8 mouse cellular contexts compared by ENCODE assay signal in genomic region chr13:17943306-17944077, GRCm38 (mm10). TPM values are rescaled to one million over a fixed set of nuclear protein-coding genes. Genes with fewer than 3 reads are reported as not detected.
A peak's percentile ranks its signal among the peaks of the same experiment; 100 is the strongest.
DNase-seq lines count a peak whose midpoint lies in the region; ATAC-seq and TF ChIP-seq lines count a peak whose summit lies in the region.

No protein-coding gene starts in this region.

- WGBS in embryonic facial prominence, embryonic 15.5 days = under 1% methylated on average over 70 of the region's 70 CpGs
- WGBS in hindbrain, embryonic 10.5 days = 1% methylated on average over 67 of the region's 70 CpGs

- H3K9ac ChIP-seq in MEL (ENCODE audit: control insufficient read depth, low read depth, low read length, poor library complexity, severe bottlenecking) = peak overlapping the region; percentile 78
- peak overlapping the region; percentile 70 for H3K9ac ChIP-seq in embryonic facial prominence, embryonic 15.5 days

- H3K27ac ChIP-seq in layer of hippocampus, adult 2 months = peak overlapping the region; percentile 98
- H3K27ac ChIP-seq in MEL (ENCODE audit: control insufficient read depth, low read depth, low read length) = no peak overlapping the region
- H3K27ac ChIP-seq in embryonic facial prominence, embryonic 15.5 days (replicated peaks) = peak overlapping the region; percentile 89
- peak overlapping the region; percentile 99 for H3K27ac ChIP-seq in hindbrain, embryonic 10.5 days

- TF ChIP-seq POLR2A in MEL (IDR thresholded peaks at IDR 0.05; ENCODE audit: control insufficient read depth in 1 of 2, insufficient read depth in 1 of 2, low read depth in 1 of 2, low read length in 2 of 2, poor library complexity in 1 of 2) = no peak

- 0 out of 2 replicates have a peak, but pooled peaks have one; percentile 3 for TF ChIP-seq CTCF in layer of hippocampus, adult 2 months (conservative IDR thresholded peaks at IDR 0.05)
- no peak for TF ChIP-seq CTCF in MEL (IDR thresholded peaks at IDR 0.05 in 2 of 3, conservative IDR thresholded peaks at IDR 0.05 in 1 of 3; ENCODE audit: control insufficient read depth in 1 of 3, insufficient read depth in 1 of 3, low read depth in 2 of 3, low read length in 3 of 3, poor library complexity in 1 of 3, severe bottlenecking in 1 of 3)

- H3K4me1 ChIP-seq in MEL (ENCODE audit: control insufficient read depth in 1 of 2, insufficient read depth in 2 of 2, low read length in 2 of 2) = peaks cover 0 to 13% of the 10 kb centered on the region in 2 experiments; a peak in 2 of 4 replicates
- H3K4me1 ChIP-seq in embryonic facial prominence, embryonic 15.5 days = peaks cover 7% of the 10 kb centered on the region
- H3K4me1 ChIP-seq in hindbrain, embryonic 10.5 days (replicated peaks) = peaks cover 19% of the 10 kb centered on the region

- TF ChIP-seq EP300 in MEL (IDR thresholded peaks at IDR 0.05; ENCODE audit: low read depth in 1 of 2, low read length in 2 of 2) = no peak

- no peaks in the 10 kb centered on the region; a peak in 1 of 4 replicates for H3K27me3 ChIP-seq in MEL (ENCODE audit: control insufficient read depth in 1 of 2, insufficient read depth in 2 of 2, low read length in 2 of 2)
- no peaks in the 10 kb centered on the region for H3K27me3 ChIP-seq in embryonic facial prominence, embryonic 15.5 days
- no peaks in the 10 kb centered on the region for H3K27me3 ChIP-seq in hindbrain, embryonic 10.5 days (ENCODE audit: insufficient read depth, poor library complexity, severe bottlenecking)

- H3K9me3 ChIP-seq in MEL (replicated peaks; ENCODE audit: insufficient read depth, low read length) = no peaks in the 10 kb centered on the region
- no peaks in the 10 kb centered on the region for H3K9me3 ChIP-seq in embryonic facial prominence, embryonic 15.5 days (replicated peaks)
- H3K9me3 ChIP-seq in hindbrain, embryonic 10.5 days = no peaks in the 10 kb centered on the region

- peak overlapping the region; percentile 66 for H3K4me2 ChIP-seq in embryonic facial prominence, embryonic 15.5 days (replicated peaks)

- H3K79me2 ChIP-seq in MEL (ENCODE audit: control insufficient read depth, insufficient read depth, low read length, poor library complexity) = peaks cover 2% of the 10 kb centered on the region; the same call in 1 of the 2 replicates

- peak overlapping the region; percentile 61 for H3K4me3 ChIP-seq in layer of hippocampus, adult 2 months
- H3K4me3 ChIP-seq in MEL (ENCODE audit: control insufficient read depth in 1 of 2, insufficient read depth in 1 of 2, low read depth in 2 of 2, low read length in 2 of 2) = peak overlapping the region; percentile 62 to 100
- H3K4me3 ChIP-seq in embryonic facial prominence, embryonic 15.5 days (replicated peaks) = peak overlapping the region; percentile 91
- peak overlapping the region; percentile 89 for H3K4me3 ChIP-seq in hindbrain, embryonic 10.5 days

- H3K36me3 ChIP-seq in MEL (ENCODE audit: control insufficient read depth in 1 of 2, insufficient read depth in 2 of 2, low read length in 2 of 2) = peaks cover 0 to 6% of the 10 kb centered on the region in 2 experiments; a peak in 2 of 4 replicates
- H3K36me3 ChIP-seq in embryonic facial prominence, embryonic 15.5 days = no peaks in the 10 kb centered on the region
- peaks cover 7% of the 10 kb centered on the region; the same call in 1 of the 2 replicates for H3K36me3 ChIP-seq in hindbrain, embryonic 10.5 days

- ATAC-seq in embryonic facial prominence, embryonic 15.5 days (ENCODE audit: insufficient number of reproducible peaks, low FRiP score, low TSS enrichment, low read depth) = peak; percentile 77

- no peak for TF ChIP-seq RAD21 in MEL (IDR thresholded peaks at IDR 0.05; ENCODE audit: low read depth, low read length)

- intact Hi-C loops in left cerebral cortex, postnatal 14 days (cut with DNase I) = loop anchor here (5.0 kb wide), 2 partner anchors 49 to 106 kb away; partner anchors contain the start of gene Yae1d1

- no peak for DNase-seq in layer of hippocampus, adult 2 months (ENCODE audit: low spot score in 2 of 2)
- DNase-seq in layer of hippocampus, adult 11-12 months (ENCODE audit: low spot score) = no peak
- peak; percentile 22 for DNase-seq in MEL (ENCODE audit: low read depth, low spot score)
- DNase-seq in hindbrain, embryonic 10.5 days (ENCODE audit: low spot score) = peak; percentile 33
- DNase-seq in left cerebral cortex, postnatal 14 days (ENCODE audit: low spot score in 2 of 2) = peak; percentile 14 to 15
- DNase-seq in mesoderm, embryonic 11.5 days (ENCODE audit: low read depth, low spot score) = peak; percentile 13
- DNase-seq in thymus, postnatal 0 days (ENCODE audit: low spot score) = peak; percentile 32

TF ChIP-seq in MEL, 35 proteins besides CTCF, POLR2A, EP300 and RAD21:
- TF ChIP-seq GABPA (IDR thresholded peaks at IDR 0.05; ENCODE audit: low read depth, low read length) = no peak
- TF ChIP-seq MAZ (IDR thresholded peaks at IDR 0.05; ENCODE audit: low read depth, low read length) = no peak
- no peak for TF ChIP-seq KAT2A (conservative IDR thresholded peaks at IDR 0.05; ENCODE audit: low read depth, low read length)
- no peak for TF ChIP-seq ZKSCAN1 (IDR thresholded peaks at IDR 0.05; ENCODE audit: low read depth, low read length)
- TF ChIP-seq ZNF384 (IDR thresholded peaks at IDR 0.05; ENCODE audit: low read depth, low read length) = no peak
- TF ChIP-seq MYB (IDR thresholded peaks at IDR 0.05; ENCODE audit: low read depth, low read length) = no peak
- no peak for TF ChIP-seq TBP (IDR thresholded peaks at IDR 0.05; ENCODE audit: low read depth, low read length)
- no peak for TF ChIP-seq E2F4 (IDR thresholded peaks at IDR 0.05; ENCODE audit: borderline replicate concordance, low read depth, low read length)
- no peak for TF ChIP-seq ETS1 (IDR thresholded peaks at IDR 0.05; ENCODE audit: low read depth, low read length)
- no peak for TF ChIP-seq MEF2A (IDR thresholded peaks at IDR 0.05; ENCODE audit: extremely low read depth, insufficient replicate concordance, low read depth, low read length, poor library complexity, severe bottlenecking)

RNA-seq across cellular contexts. Expression of gene Rala, which starts 0.5 kb away (rescaled TPM):
- 10 to 100 TPM; 58.7 to 59.4 TPM for total RNA-seq in layer of hippocampus, adult 2 months (2021)
- 12.9 and 13.1 TPM in 2 replicates for total RNA-seq in MEL (2012; rRNA removed)
- polyA plus RNA-seq in MEL (2012; ENCODE audit: insufficient read depth in 1 of 2, insufficient read length in 2 of 2, low read depth in 1 of 2, low replicate concordance in 2 of 2, missing spikeins in 1 of 2) = 10 to 100 TPM in 1 of 2 experiments, not detected in 1; 30.7 TPM
- polyA plus RNA-seq in embryonic facial prominence, embryonic 15.5 days (2015; fragmentation: Nextera tagmentation; extraction: Ambion mirVana) = 108 and 111 TPM in 2 replicates
- polyA plus RNA-seq in hindbrain, embryonic 10.5 days (2016; fragmentation: Nextera tagmentation; extraction: Ambion mirVana) = 128 and 129 TPM in 2 replicates
- total RNA-seq in left cerebral cortex, postnatal 14 days (2021) = 10 to 100 TPM; 84.0 to 85.6 TPM
- 84.1 and 85.6 TPM in 2 replicates for polyA plus RNA-seq in thymus, postnatal 0 days (2015; fragmentation: Nextera tagmentation; extraction: Ambion mirVana)

RNA-seq across cellular contexts. Expression of gene Yae1d1, which starts 49.7 kb away (rescaled TPM):
- 10 to 100 TPM; 21.6 to 23.2 TPM for total RNA-seq in layer of hippocampus, adult 2 months (2021)
- 14.8 and 19.7 TPM in 2 replicates for total RNA-seq in MEL (2012; rRNA removed)
- 1 to 10 TPM in 1 of 2 experiments, not detected in 1; 9.4 TPM for polyA plus RNA-seq in MEL (2012; ENCODE audit: insufficient read depth in 1 of 2, insufficient read length in 2 of 2, low read depth in 1 of 2, low replicate concordance in 2 of 2, missing spikeins in 1 of 2)
- 71.1 and 73.2 TPM in 2 replicates for polyA plus RNA-seq in embryonic facial prominence, embryonic 15.5 days (2015; fragmentation: Nextera tagmentation; extraction: Ambion mirVana)
- 84.9 and 94.3 TPM in 2 replicates for polyA plus RNA-seq in hindbrain, embryonic 10.5 days (2016; fragmentation: Nextera tagmentation; extraction: Ambion mirVana)
- 10 to 100 TPM; 28.5 TPM for total RNA-seq in left cerebral cortex, postnatal 14 days (2021)
- 55.3 and 57.6 TPM in 2 replicates for polyA plus RNA-seq in thymus, postnatal 0 days (2015; fragmentation: Nextera tagmentation; extraction: Ambion mirVana)

Comparison
In these comparisons a context has a peak if more than half of its experiments do, and no peak if none do; other contexts are left out.
1. DNase-seq: peak in MEL (single experiment), hindbrain, embryonic 10.5 days (single experiment), left cerebral cortex, postnatal 14 days (2 of 2), mesoderm, embryonic 11.5 days (single experiment) and thymus, postnatal 0 days (single experiment); none in layer of hippocampus, adult 2 months (0 of 2) and layer of hippocampus, adult 11-12 months (single experiment).
2. Peak in every context shown above with its lines, with median percentiles within 50 percentile points of each other: H3K4me3 ChIP-seq.